ENCODE assay signal across 14 mouse cellular contexts in genomic region chr8:90839725-90840714, GRCm38 (mm10). TPM values are rescaled to one million over a fixed set of nuclear protein-coding genes. Genes with fewer than 3 reads are reported as not detected.
DNase-seq lines count a peak whose midpoint lies in the region; ATAC-seq and TF ChIP-seq lines count a peak whose summit lies in the region.
"Had no signal": no experiment of that assay in that cellular context is flagged by ENCODE, and none has a peak within 500 bp of the region (broad histone marks: within the 10 kb centered on the region; RNA-seq: fewer than 3 reads in every experiment).

No protein-coding gene starts in this region.

- H3K4me3 ChIP-seq in kidney, adult 2 months (ENCODE audit: insufficient read depth, low read depth, low read length): no peak overlapping the region
- no peak overlapping the region for H3K4me3 ChIP-seq in C2C12 (ENCODE audit: insufficient read depth, poor library complexity, severe bottlenecking)
- H3K4me3 ChIP-seq in liver, embryonic 11.5 days (ENCODE audit: low read depth, low read length): no peak overlapping the region
- H3K4me3 ChIP-seq: erythroblast, embryonic 14.5 days; hindbrain, embryonic 13.5 days; megakaryocyte, embryonic 14.5 days had no signal

- 60% methylated on average over 11 of the region's 11 CpGs for WGBS in kidney, adult 2 months
- 63% methylated on average over 11 of the region's 11 CpGs for WGBS in liver, embryonic 11.5 days

- no peaks in the 10 kb centered on the region for H3K27me3 ChIP-seq in kidney, adult 2 months (replicated peaks; ENCODE audit: control insufficient read depth, insufficient read depth, low read length)
- H3K27me3 ChIP-seq in C2C12 (ENCODE audit: control insufficient read depth, insufficient read depth, insufficient read length): no peaks in the 10 kb centered on the region
- H3K27me3 ChIP-seq in liver, embryonic 11.5 days (replicated peaks; ENCODE audit: control insufficient read depth, insufficient read depth, low read length): no peaks in the 10 kb centered on the region
- H3K27me3 ChIP-seq: hindbrain, embryonic 13.5 days had no signal

- peak; percentile 34 to 60; a peak in 2 of 4 replicates for ATAC-seq in hematopoietic stem cell, adult 5-6 weeks (replicated peaks in 1 of 2; ENCODE audit: insufficient read depth in 1 of 2, low FRiP score in 2 of 2, low TSS enrichment in 1 of 2, low read depth in 1 of 2, poor library complexity in 2 of 2, severe bottlenecking in 2 of 2)
- no peak for ATAC-seq in liver, embryonic 11.5 days (replicated peaks; ENCODE audit: low FRiP score)

- peaks cover 4% of the 10 kb centered on the region; the same call in 1 of the 2 replicates for H3K4me1 ChIP-seq in kidney, adult 2 months (ENCODE audit: control insufficient read depth, insufficient read depth, low read length)
- H3K4me1 ChIP-seq in liver, embryonic 11.5 days (replicated peaks; ENCODE audit: control insufficient read depth, insufficient read depth, low read length): no peaks in the 10 kb centered on the region

- no peaks in the 10 kb centered on the region for H3K9me3 ChIP-seq in liver, embryonic 11.5 days (ENCODE audit: control insufficient read depth, low read length)
- H3K9me3 ChIP-seq: hindbrain, embryonic 13.5 days; megakaryocyte, embryonic 14.5 days had no signal

- H3K4me2 ChIP-seq in liver, embryonic 11.5 days: no peak overlapping the region
- H3K4me2 ChIP-seq: hindbrain, embryonic 13.5 days had no signal

- no peak overlapping the region for H3K9ac ChIP-seq in liver, embryonic 11.5 days (ENCODE audit: low read depth, low read length)
- H3K9ac ChIP-seq: hindbrain, embryonic 13.5 days had no signal

- TF ChIP-seq POLR2A in kidney, adult 2 months (IDR thresholded peaks at IDR 0.05; ENCODE audit: low read depth, low read length): no peak

- H3K79me3 ChIP-seq in C2C12 (ENCODE audit: low read depth): no peaks in the 10 kb centered on the region

- peak overlapping the region; percentile 47; the same call in 1 of the 2 replicates for H3K27ac ChIP-seq in kidney, adult 2 months (ENCODE audit: insufficient read depth, low read depth, low read length)
- H3K27ac ChIP-seq in liver, embryonic 11.5 days (ENCODE audit: low read depth, low read length): no peak overlapping the region
- H3K27ac ChIP-seq: hindbrain, embryonic 13.5 days had no signal

- H3K79me2 ChIP-seq in C2C12 (ENCODE audit: control insufficient read depth, insufficient read depth): no peaks in the 10 kb centered on the region

- H3ac ChIP-seq in C2C12 (ENCODE audit: control insufficient read depth, insufficient read length, low read depth): no peak overlapping the region

- no peaks in the 10 kb centered on the region for H3K36me3 ChIP-seq in kidney, adult 2 months (ENCODE audit: control insufficient read depth, insufficient read depth, low read length)
- no peaks in the 10 kb centered on the region for H3K36me3 ChIP-seq in C2C12 (ENCODE audit: control insufficient read depth, insufficient read depth)
- H3K36me3 ChIP-seq in liver, embryonic 11.5 days (ENCODE audit: control insufficient read depth, insufficient read depth, low read length): no peaks in the 10 kb centered on the region
- H3K36me3 ChIP-seq: hindbrain, embryonic 13.5 days had no signal

- DNase-seq in kidney, adult 2 months: peak; percentile 62
- no peak for DNase-seq in kidney, adult 8-10 months
- peak; percentile 53 for DNase-seq in MN1 (ENCODE audit: low spot score)
- DNase-seq in liver, embryonic 11.5 days (ENCODE audit: low spot score): no peak
- no peak for DNase-seq in layer of hippocampus, adult 8-10 months (ENCODE audit: low spot score in 2 of 2)
- no peak for DNase-seq in ovary, postnatal 36 days (ENCODE audit: low spot score)
- DNase-seq: cerebellum, adult 8-10 months; thymus, adult 2 months had no signal

- TF ChIP-seq CTCF in kidney, adult 2 months (conservative IDR thresholded peaks at IDR 0.05; ENCODE audit: insufficient read depth, insufficient read length, low read depth, low read length): no peak
- TF ChIP-seq CTCF in C2C12 (IDR thresholded peaks at IDR 0.05; ENCODE audit: control insufficient read depth, insufficient read depth, insufficient read length): no peak

TF ChIP-seq in C2C12, 6 proteins besides CTCF, POLR2A, EP300 and RAD21:
- TF ChIP-seq MAX (IDR thresholded peaks at IDR 0.05) (peak; percentile 91), CEBPB (IDR thresholded peaks at IDR 0.05; ENCODE audit: low read depth) (peak; percentile 35), MYOD1 (IDR thresholded peaks at IDR 0.05; ENCODE audit: control insufficient read depth, insufficient read length, low read depth) (no peak), USF1 (IDR thresholded peaks at IDR 0.05; ENCODE audit: low read depth) (no peak)

RNA-seq across cellular contexts. Expression of gene Chd9, which starts 11.9 kb away (rescaled TPM):
- polyA plus RNA-seq in kidney, adult 2 months (2012; rRNA removed): 224 and 271 TPM in 2 replicates
- polyA plus RNA-seq in C2C12 (2012; fragmentation: generic; extraction: Trizol): 18.4 TPM
- total RNA-seq in hematopoietic stem cell, adult 5-6 weeks (2017): 82.6 and 103 TPM in 2 replicates
- polyA plus RNA-seq in liver, embryonic 11.5 days (2014; fragmentation: Nextera tagmentation; extraction: Ambion mirVana): 22.0 and 25.3 TPM in 2 replicates
- total RNA-seq in layer of hippocampus, adult 8-10 months (2022): 100 to 1,000 TPM; 240 to 270 (median 254) TPM

RNA-seq across cellular contexts. Expression of gene Gm19935, which starts 22.8 kb away (rescaled TPM):
- 0.16 and 0.24 TPM in 2 replicates for polyA plus RNA-seq in kidney, adult 2 months (2012; rRNA removed)
- polyA plus RNA-seq in C2C12 (2012; fragmentation: generic; extraction: Trizol): 0.04 TPM
- not detected in 2 replicates for total RNA-seq in hematopoietic stem cell, adult 5-6 weeks (2017)
- polyA plus RNA-seq in liver, embryonic 11.5 days (2014; fragmentation: Nextera tagmentation; extraction: Ambion mirVana): not detected in 2 replicates
- 1 to 10 TPM; 2.9 to 3.9 (median 3.7) TPM for total RNA-seq in layer of hippocampus, adult 8-10 months (2022)
- polyA plus RNA-seq: erythroblast, embryonic 14.5 days; neural tube, embryonic 11.5 days had no signal

Comparison
In these comparisons a context has a peak if more than half of its experiments do, and no peak if none do; other contexts are left out.
1. DNase-seq: peak in kidney, adult 2 months (single experiment) and MN1 (single experiment); none in kidney, adult 8-10 months (0 of 2), liver, embryonic 11.5 days (single experiment), layer of hippocampus, adult 8-10 months (0 of 2) and ovary, postnatal 36 days (single experiment).